Mouse (Mus musculus): ENCODE results near the gene Hck. TPM values are rescaled to one million over a fixed set of nuclear protein-coding genes. Genes with fewer than 3 reads are reported as not detected.

The Hck gene
- polyA plus RNA-seq, 1 experiment: 0.10 TPM

- no peak overlapping the region for H3ac ChIP-seq (ENCODE audit: control insufficient read depth, insufficient read length)
- no peak for TF ChIP-seq MYOD1 (IDR thresholded peaks at IDR 0.05; ENCODE audit: control insufficient read depth in 1 of 3, insufficient read length in 2 of 3, low read depth in 2 of 3)
- no peak for TF ChIP-seq CEBPB (IDR thresholded peaks at IDR 0.05; ENCODE audit: insufficient read depth, poor library complexity, severe bottlenecking)
- no peak for TF ChIP-seq POLR2A (IDR thresholded peaks at IDR 0.05; ENCODE audit: insufficient read length, low read depth)
- TF ChIP-seq MAX (IDR thresholded peaks at IDR 0.05; ENCODE audit: low read depth): no peak
- no peak for TF ChIP-seq TCF3 (IDR thresholded peaks at IDR 0.05; ENCODE audit: insufficient read length, low read depth)
- no peak for TF ChIP-seq REST (IDR thresholded peaks at IDR 0.05; ENCODE audit: insufficient read depth, insufficient read length)
- no peak for TF ChIP-seq USF1 (IDR thresholded peaks at IDR 0.05; ENCODE audit: low read depth)
- TF ChIP-seq SRF (IDR thresholded peaks at IDR 0.05; ENCODE audit: control insufficient read depth, insufficient read length, low read depth): no peak
- no peak for TF ChIP-seq MYOG (IDR thresholded peaks at IDR 0.05; ENCODE audit: control insufficient read depth in 1 of 3, insufficient read depth in 1 of 3, insufficient read length in 2 of 3, low read depth in 2 of 3)
- TF ChIP-seq TCF12 (IDR thresholded peaks at IDR 0.05; ENCODE audit: insufficient read depth, poor library complexity, severe bottlenecking): no peak
- TF ChIP-seq POLR2AphosphoS2 (IDR thresholded peaks at IDR 0.05; ENCODE audit: insufficient read length, low read depth): no peak
- TF ChIP-seq E2F4 (IDR thresholded peaks at IDR 0.05; ENCODE audit: insufficient read depth): no peak
- H3K79me2 ChIP-seq (ENCODE audit: control insufficient read depth, insufficient read depth): no peaks in the 10 kb centered on the region
- H3K4me2 ChIP-seq (ENCODE audit: low read depth): no peak overlapping the region
- peaks cover 11% of the 10 kb centered on the region for H3K27me3 ChIP-seq (ENCODE audit: control insufficient read depth, insufficient read depth, insufficient read length)
- no peak overlapping the region for H3K4me3 ChIP-seq
- H3K36me3 ChIP-seq (ENCODE audit: control insufficient read depth, insufficient read depth): no peaks in the 10 kb centered on the region
These were observed 27.9 kb downstream of the Hck start for GRCm38 (mm10) chr2:153136211-153136610.

- Histone ChIP-seq H3K79me2 (ENCODE audit: control insufficient read depth, insufficient read depth) (no peaks in the 10 kb centered on the region), H3K36me3 (ENCODE audit: control insufficient read depth, insufficient read depth) (no peaks in the 10 kb centered on the region), H3ac (ENCODE audit: control insufficient read depth, insufficient read length) (no peak overlapping the region), H3K4me3 (no peak overlapping the region), H3K4me2 (ENCODE audit: low read depth) (no peak overlapping the region), H3K27me3 (ENCODE audit: control insufficient read depth, insufficient read depth, insufficient read length) (peaks cover 6% of the 10 kb centered on the region)
- TF ChIP-seq MYOG (IDR thresholded peaks at IDR 0.05; ENCODE audit: control insufficient read depth in 1 of 3, insufficient read depth in 1 of 3, insufficient read length in 2 of 3, low read depth in 2 of 3) (no peak), USF1 (IDR thresholded peaks at IDR 0.05; ENCODE audit: low read depth) (no peak), TCF3 (IDR thresholded peaks at IDR 0.05; ENCODE audit: insufficient read length, low read depth) (no peak), CEBPB (IDR thresholded peaks at IDR 0.05; ENCODE audit: insufficient read depth, poor library complexity, severe bottlenecking) (no peak), MYOD1 (IDR thresholded peaks at IDR 0.05; ENCODE audit: control insufficient read depth in 1 of 3, insufficient read length in 2 of 3, low read depth in 2 of 3) (no peak), MAX (IDR thresholded peaks at IDR 0.05; ENCODE audit: low read depth) (no peak), REST (IDR thresholded peaks at IDR 0.05; ENCODE audit: insufficient read depth, insufficient read length) (no peak), E2F4 (IDR thresholded peaks at IDR 0.05; ENCODE audit: insufficient read depth) (no peak), TCF12 (IDR thresholded peaks at IDR 0.05; ENCODE audit: insufficient read depth, poor library complexity, severe bottlenecking) (no peak)
These were observed 30.9 kb downstream of the Hck start for GRCm38 (mm10) chr2:153139158-153139557.

DNA sequence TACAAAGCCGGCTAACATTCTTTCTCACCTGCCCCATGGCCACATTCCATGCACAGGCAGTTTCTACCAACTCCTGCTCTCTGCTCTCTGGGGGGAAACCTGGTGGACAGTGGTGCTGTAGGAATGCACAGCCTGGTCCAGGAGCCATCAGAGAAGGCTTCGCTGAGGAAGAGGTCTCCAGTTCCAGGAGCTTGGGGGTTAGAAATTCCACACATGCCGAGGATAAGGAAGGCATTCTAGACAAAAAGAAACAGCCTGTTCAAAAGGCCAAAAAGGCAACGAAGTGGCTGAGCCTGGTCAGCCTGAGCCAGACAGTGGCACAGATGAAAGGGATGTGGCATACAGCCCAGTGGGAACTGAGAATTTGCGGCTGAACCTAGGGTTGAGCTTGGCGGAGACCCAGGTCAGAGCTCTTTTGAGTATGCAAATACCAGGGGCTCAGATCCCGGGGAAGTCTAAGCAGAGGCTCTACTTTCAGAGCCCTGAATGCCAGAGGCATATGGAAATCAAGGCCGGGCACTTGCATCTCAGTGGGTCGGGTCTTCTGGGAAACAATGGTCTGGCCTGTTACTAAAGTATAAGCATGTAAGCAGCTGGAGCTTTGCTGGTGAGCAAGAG lies 31.8 kb downstream of the Hck start:
- no peaks in the 10 kb centered on the region for H3K79me2 ChIP-seq (ENCODE audit: control insufficient read depth, insufficient read depth)
- H3K27me3 ChIP-seq (ENCODE audit: control insufficient read depth, insufficient read depth, insufficient read length): peaks cover 6% of the 10 kb centered on the region
- no peak overlapping the region for H3ac ChIP-seq (ENCODE audit: control insufficient read depth, insufficient read length)
- no peaks in the 10 kb centered on the region for H3K36me3 ChIP-seq (ENCODE audit: control insufficient read depth, insufficient read depth)
- TF ChIP-seq POLR2AphosphoS2 (IDR thresholded peaks at IDR 0.05; ENCODE audit: insufficient read length, low read depth): no peak
- TF ChIP-seq REST (IDR thresholded peaks at IDR 0.05; ENCODE audit: insufficient read depth, insufficient read length): no peak
- TF ChIP-seq USF1 (IDR thresholded peaks at IDR 0.05; ENCODE audit: low read depth): no peak
- no peak for TF ChIP-seq MAX (IDR thresholded peaks at IDR 0.05; ENCODE audit: low read depth)
- no peak for TF ChIP-seq MYOG (IDR thresholded peaks at IDR 0.05; ENCODE audit: control insufficient read depth in 1 of 3, insufficient read depth in 1 of 3, insufficient read length in 2 of 3, low read depth in 2 of 3)
- no peak for TF ChIP-seq MYOD1 (IDR thresholded peaks at IDR 0.05; ENCODE audit: control insufficient read depth in 1 of 3, insufficient read length in 2 of 3, low read depth in 2 of 3)
- TF ChIP-seq SRF (IDR thresholded peaks at IDR 0.05; ENCODE audit: control insufficient read depth, insufficient read length, low read depth): no peak
- TF ChIP-seq TCF3 (IDR thresholded peaks at IDR 0.05; ENCODE audit: insufficient read length, low read depth): no peak
- no peak for TF ChIP-seq POLR2A (IDR thresholded peaks at IDR 0.05; ENCODE audit: insufficient read length, low read depth)
- TF ChIP-seq TCF12 (IDR thresholded peaks at IDR 0.05; ENCODE audit: insufficient read depth, poor library complexity, severe bottlenecking): no peak
- TF ChIP-seq CEBPB (IDR thresholded peaks at IDR 0.05; ENCODE audit: insufficient read depth, poor library complexity, severe bottlenecking): no peak
- TF ChIP-seq E2F4 (IDR thresholded peaks at IDR 0.05; ENCODE audit: insufficient read depth): no peak
- peak overlapping the region; percentile 21 for H3K4me2 ChIP-seq (ENCODE audit: low read depth)
- H3K4me3 ChIP-seq: no peak overlapping the region

DNA sequence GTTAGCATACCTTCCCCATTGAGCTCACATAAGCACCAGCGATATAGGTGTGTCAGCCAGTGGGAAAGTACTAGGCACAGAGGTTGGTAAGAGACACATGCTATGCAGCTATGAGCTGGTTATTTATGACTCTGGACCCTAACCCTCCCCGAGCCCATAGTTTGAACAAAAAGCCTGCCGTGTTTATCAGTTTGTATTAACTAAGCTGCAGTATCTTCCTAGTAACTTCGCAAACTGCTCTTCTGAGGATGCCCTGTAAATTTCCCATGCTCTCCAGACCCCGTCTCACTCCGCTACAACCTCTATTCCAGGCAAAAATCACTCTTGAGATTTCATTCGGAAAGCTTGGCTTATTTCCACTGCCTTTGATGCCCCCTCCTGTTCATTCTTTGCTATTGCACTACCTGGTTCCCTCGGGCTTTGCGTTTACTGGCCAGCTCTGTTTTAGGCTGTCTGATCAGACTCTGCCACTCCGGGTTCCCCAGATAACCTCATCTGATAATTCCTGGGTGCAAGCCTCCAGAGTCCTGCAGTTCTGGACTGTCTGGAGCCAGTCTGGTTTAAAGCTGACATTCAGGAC lies 34.4 kb downstream of the Hck start:
- Histone ChIP-seq H3K4me2 (ENCODE audit: low read depth) (no peak overlapping the region), H3K27me3 (ENCODE audit: control insufficient read depth, insufficient read depth, insufficient read length) (no peaks in the 10 kb centered on the region), H3ac (ENCODE audit: control insufficient read depth, insufficient read length) (no peak overlapping the region), H3K79me2 (ENCODE audit: control insufficient read depth, insufficient read depth) (no peaks in the 10 kb centered on the region), H3K36me3 (ENCODE audit: control insufficient read depth, insufficient read depth) (no peaks in the 10 kb centered on the region), H3K4me3 (no peak overlapping the region)
- TF ChIP-seq REST (IDR thresholded peaks at IDR 0.05; ENCODE audit: insufficient read depth, insufficient read length) (no peak), TCF12 (IDR thresholded peaks at IDR 0.05; ENCODE audit: insufficient read depth, poor library complexity, severe bottlenecking) (no peak), SRF (IDR thresholded peaks at IDR 0.05; ENCODE audit: control insufficient read depth, insufficient read length, low read depth) (no peak), MAX (IDR thresholded peaks at IDR 0.05; ENCODE audit: low read depth) (no peak), MYOD1 (IDR thresholded peaks at IDR 0.05; ENCODE audit: control insufficient read depth in 1 of 3, insufficient read length in 2 of 3, low read depth in 2 of 3) (no peak)

Data from myocyte (in vitro differentiated cells).